Mouse (Mus musculus): Measurements from ENCODE around the gene C2cd5.

The C2cd5 gene

GRCm38 (mm10) chr6:143115505-143115904 is 15.6 kb upstream of the C2cd5 start:
- DNase-seq (ENCODE audit: low spot score), result no peak

DNA sequence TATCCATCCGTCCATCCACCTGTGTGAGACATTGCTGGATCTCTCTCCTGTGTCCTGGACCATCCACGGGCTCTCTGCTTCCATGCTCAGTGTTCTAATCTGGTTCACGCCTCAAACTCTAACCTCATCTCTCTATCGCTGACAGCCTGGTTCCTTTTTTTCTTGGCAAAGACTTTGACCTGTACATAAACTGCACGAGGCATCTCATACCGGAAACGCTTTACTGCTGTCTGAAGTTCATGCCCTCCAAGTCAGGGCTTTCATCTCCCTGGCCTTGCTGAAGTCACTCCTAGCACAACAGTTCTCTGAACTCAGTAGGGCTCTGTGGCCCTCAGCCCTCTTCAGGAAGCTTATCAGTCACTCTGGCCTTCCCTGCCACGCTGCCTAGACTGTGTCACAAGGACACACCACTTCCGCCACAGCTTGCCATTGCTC is 15.1 kb upstream of the C2cd5 start:
- no peak for DNase-seq (ENCODE audit: low spot score)

- DNase-seq (ENCODE audit: low spot score), result no peak
Measured at GRCm38 (mm10) chr6:143114556-143114955, 14.6 kb upstream of the C2cd5 start.

DNA sequence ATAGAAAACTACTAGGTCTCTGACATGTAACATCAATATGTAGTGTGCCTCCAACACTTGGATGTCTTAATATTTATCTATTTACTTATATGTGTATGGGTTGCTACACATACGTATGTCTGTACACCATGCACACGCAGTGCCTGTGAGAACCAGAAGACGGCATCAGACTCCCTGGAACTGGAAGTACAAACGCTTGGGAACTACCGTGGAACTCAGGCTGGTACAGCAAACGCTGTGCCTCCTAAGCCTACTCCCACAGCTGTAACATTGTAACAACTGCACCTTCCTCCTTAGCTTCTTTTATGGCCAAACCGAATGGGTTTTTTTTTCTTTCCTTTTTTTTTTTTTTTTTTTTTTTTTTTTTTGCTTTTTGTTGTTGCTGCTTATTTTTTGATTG is 10.4 kb upstream of the C2cd5 start:
- no peak for DNase-seq (ENCODE audit: low spot score)

DNA sequence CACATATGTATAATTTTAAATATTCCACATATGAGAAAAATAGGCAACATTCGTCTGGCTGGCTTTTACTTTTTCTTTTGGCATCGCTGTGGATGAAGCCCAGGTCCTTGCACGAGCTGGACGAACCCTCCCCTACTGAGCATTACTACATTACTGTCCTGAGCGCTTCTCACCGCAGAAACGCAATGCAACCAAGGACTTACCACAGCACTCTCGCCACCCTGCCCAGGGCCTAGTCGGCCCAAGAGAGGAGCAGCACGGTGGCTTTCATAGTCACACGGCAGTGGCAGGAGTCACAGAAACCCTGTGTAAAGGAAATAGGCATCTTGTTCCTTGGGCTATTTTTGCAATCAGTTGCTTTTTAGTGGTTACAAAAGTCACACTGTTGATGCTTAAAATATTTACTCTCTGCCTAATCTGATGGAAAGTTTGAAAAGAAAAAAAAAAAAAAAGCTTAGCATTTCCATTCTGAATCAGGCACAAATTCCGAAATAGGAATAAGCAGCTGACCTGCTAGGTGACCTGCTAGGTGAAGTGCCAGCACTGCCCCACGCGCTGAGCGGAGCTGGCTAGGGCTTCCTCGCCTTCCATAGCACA is 9.8 kb upstream of the C2cd5 start:
- no peak for DNase-seq (ENCODE audit: low spot score)

GRCm38 (mm10) chr6:143108031-143108430 is 8.1 kb upstream of the C2cd5 start:
- no peak for DNase-seq (ENCODE audit: low spot score)

GRCm38 (mm10) chr6:143107611-143108010 is 7.7 kb upstream of the C2cd5 start:
- DNase-seq (ENCODE audit: low spot score), result no peak

GRCm38 (mm10) chr6:143105766-143106165 is 5.8 kb upstream of the C2cd5 start:
- DNase-seq (ENCODE audit: low spot score), result no peak

GRCm38 (mm10) chr6:143103981-143104680 is 4.2 kb upstream of the C2cd5 start:
- no peak for DNase-seq (ENCODE audit: low spot score)

DNA sequence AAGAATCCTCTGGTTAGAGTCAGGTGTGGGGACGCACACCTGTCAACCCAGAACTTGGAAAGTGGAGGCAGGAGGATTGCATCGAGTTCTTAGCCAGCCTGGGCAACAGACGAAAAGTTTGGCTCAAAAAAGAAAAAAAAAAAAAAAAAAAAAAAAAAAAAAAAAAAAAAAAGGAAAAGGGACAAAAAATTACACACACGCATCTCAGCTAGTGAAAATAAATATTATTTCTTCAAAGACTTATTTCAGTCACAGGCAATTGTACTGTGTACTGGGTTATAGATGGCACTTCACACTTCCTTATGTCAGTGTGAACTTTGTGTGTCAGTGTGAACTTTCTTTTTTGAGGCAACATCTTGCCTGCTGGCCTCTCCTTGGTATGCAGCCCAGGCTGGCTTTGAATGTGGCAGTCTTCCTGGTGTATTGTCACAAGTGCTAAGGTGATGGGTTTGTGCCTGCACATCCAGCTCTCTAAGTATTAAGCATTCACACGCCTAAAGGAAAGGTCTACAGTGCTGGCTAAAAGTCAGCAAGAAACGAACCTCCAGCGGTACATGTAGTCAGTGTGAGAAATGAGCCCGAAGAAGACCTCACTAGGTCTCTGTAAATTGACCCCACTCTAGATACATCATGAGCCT is 656 bp upstream of the C2cd5 start:
- DNase-seq (ENCODE audit: low spot score), result no peak

- no peak for DNase-seq (ENCODE audit: low spot score)
Measured at GRCm38 (mm10) chr6:143099281-143099680, 660 bp downstream of the C2cd5 start.

DNA sequence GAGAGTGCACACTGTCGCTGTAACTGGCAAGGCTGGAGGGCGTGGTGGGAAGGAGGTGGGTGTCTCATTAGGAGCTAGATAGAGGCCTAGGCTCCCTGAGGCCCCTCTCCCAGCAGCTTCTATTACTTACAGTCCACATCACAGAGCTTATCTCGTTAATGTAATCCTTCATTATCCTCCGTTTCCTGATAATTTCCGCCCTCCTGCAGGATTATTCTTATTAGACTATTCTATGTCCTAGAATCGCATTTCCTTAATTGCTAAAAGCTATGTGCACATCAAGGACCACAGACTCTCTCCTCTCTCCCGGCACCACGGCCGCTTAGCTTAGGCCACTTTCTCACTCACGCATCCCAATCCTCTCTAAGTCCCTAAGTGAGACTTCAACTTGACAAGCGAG is 4.8 kb downstream of the C2cd5 start:
- DNase-seq (ENCODE audit: low spot score), result no peak

DNA sequence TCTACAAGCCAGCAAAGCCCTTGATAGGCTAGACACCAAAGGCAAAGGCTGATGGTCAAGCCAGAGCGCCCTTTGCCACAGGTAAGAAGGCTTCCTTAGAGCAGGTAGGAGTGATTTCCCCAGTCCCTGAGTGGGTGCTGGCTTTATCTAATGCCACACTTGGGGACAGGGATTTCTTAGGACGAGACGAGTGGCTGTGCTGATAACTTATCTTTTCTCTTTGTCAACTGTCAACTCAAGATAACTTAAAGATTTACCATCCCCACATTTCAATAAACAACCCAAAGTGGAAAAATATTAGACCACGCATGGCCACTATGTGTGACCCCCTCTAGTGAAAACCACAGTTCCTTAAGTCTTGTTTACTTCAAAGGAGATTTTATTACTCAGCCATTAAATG is 7.1 kb downstream of the C2cd5 start:
- no peak for DNase-seq (ENCODE audit: low spot score)

DNA sequence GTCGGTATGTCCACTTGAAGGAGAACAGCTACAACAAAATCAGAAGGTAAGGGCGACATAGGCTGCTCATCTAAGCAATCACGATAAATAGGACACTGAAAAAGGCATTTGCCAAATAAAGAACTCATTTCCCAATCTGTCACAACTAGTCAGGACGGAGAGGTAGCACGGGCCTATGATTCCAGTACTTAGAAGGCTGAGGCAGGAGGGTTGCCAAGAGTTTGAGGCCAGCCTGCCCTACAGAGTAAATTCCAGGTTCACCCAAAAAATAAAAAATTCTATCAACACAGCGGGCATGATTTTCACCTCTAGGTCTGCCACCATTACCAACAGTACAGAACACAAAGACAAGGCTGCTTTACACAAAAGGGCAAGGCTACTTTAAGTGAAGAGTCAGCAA is 8.9 kb downstream of the C2cd5 start:
- DNase-seq (ENCODE audit: low spot score), result no peak

DNA sequence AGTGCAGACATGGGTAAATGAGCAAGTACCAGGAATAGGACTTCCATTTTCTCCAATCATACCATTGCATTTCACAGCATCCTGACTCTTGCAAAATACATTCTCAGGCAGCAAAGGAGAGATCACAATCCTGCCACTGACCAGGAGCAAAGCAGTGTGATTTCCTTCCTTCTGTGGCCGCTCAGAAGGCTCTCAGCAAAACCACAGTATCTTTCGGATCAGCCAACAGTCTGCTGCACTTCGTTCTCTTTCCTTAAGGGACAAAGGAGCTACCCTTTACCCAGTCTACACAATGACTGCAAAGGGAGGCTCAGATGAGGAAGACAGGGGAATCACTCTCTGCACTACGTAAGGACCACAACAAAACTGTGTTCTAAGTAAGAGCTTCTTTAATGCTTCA is 12.6 kb downstream of the C2cd5 start:
- no peak for DNase-seq (ENCODE audit: low spot score)

GRCm38 (mm10) chr6:143085898-143086297 is 14.0 kb downstream of the C2cd5 start:
- no peak for DNase-seq (ENCODE audit: low spot score)

- no peak for DNase-seq (ENCODE audit: low spot score)
Measured at GRCm38 (mm10) chr6:143084314-143085025, 15.5 kb downstream of the C2cd5 start.

GRCm38 (mm10) chr6:143081479-143082106 is 18.3 kb downstream of the C2cd5 start:
- DNase-seq (ENCODE audit: low spot score), result no peak

- DNase-seq (ENCODE audit: low spot score), result no peak
Measured at GRCm38 (mm10) chr6:143080774-143081173, 19.2 kb downstream of the C2cd5 start.

DNA sequence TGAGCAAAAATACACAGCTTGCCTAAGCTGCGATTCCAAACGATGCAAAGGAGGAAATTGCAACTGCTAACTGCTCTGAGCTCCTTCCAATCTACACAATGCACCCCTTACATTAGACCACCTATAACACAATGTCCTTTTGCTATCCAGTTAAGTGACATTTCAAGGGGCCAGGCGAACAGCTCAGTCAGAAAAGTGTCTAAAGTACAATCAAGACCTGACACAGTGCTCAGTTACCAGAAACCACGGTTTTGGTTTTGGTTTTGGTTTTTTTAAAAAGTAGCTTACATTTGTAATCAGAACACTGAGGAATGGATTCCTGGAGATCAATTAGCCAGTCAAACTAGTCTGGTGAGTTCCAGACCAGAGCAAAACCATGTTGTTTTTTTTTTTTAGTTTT is 20.8 kb downstream of the C2cd5 start:
- DNase-seq (ENCODE audit: low spot score), result no peak

DNA sequence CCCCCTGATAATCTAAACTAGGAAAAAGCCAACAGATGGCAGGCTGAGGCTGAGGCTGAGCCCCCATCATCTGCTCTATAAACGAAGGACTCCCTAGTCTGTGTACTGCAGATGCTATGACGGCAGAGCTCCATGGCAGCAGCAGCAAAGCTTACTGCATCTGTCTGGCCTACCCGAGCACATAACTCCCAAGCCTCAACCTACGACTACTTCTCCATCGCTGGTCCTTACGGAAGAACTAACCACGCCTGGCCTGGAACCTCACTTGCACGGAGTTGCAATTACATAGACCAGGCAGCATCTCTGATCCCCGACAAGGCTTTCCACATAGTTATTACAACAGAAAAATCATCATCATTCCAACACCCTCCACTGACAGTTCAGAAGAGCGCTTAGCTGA is 23.5 kb downstream of the C2cd5 start:
- no peak for DNase-seq (ENCODE audit: low spot score)

- DNase-seq (ENCODE audit: low spot score), result no peak
Measured at GRCm38 (mm10) chr6:143073914-143074313, 26.0 kb downstream of the C2cd5 start.
